Mouse (Mus musculus) c-Kit-positive CD71-positive TER-119-positive erythroid progenitor cells, embryonic 14.5 days (primary cell): ENCODE data around the gene Enpp1.

Experiments
- DNase-seq: peaks from one replicate; pipeline ENCODE4 v3.0.0-alpha.2; 2013; ENCODE audit warnings: low spot score

Enpp1 gene

GRCm38 (mm10) chr10:24596003-24596868 is 115.7 kb downstream of the Enpp1 start:
- DNase-seq: no peak

- no peak for DNase-seq
Observed at GRCm38 (mm10) chr10:24595250-24596002, 116.5 kb downstream of the Enpp1 start, which contains the start of gene Ccn2. Gene Ccn2, plus strand, starts transcription at chr10:24595442.

DNA sequence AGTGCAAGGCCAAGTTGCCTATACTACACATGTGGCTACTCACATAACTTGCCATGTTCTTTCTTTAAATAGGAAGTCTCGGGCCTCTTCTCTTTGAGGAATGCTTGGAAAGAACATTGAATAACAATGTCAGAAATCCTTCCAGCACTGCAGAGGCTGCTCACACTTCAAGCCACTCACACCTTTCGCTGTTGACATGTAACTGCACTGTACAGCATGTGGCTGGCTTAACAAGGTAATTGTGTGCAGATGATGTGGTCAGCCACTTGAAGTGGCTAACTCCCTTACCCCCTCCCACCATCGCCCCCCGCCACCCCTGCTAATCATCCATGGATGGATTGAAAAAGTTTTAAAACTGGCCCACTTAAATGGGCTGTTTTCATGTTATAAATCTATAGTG is 118.4 kb downstream of the Enpp1 start:
- no peak for DNase-seq

GRCm38 (mm10) chr10:24592969-24593368 is 119.0 kb downstream of the Enpp1 start:
- no peak for DNase-seq

DNA sequence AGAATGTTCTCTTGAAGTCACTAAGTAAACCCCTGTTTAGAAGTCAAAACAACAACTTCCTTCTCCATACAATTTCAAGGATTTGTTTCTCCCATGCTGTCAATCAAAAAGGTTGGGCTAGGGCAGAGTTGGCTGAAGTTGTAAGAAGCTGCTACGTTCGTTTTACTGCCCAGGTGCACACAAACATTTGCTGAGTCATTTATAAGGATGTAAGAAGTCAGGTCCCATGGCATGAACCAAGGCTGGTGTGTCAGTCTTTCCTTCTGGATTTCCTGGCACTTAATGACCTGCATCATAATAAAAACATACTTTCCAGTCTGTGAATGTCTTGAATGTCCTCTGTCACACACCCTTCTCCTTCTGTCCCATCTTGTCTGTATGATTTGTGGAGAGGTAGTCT is 119.6 kb downstream of the Enpp1 start:
- no peak for DNase-seq

DNA sequence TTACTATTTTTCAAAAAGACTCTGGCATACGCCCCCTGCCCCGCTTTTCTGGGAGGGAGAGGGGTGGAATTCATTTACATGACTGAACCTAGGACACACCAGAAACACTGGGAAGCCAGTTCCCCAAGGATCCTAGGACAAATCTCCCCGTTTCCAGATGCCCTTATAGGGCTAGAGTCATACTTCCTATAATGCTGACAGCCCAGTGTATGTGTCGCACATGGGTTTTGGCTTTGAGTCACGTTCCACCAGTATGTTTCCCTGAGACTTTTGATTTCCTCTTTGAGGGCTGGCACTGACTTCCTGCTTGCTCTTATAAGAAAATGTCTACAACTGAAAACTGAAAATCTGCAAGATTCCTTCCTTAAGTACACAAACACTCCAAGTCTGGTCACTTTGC is 120.2 kb downstream of the Enpp1 start:
- no peak for DNase-seq

DNA sequence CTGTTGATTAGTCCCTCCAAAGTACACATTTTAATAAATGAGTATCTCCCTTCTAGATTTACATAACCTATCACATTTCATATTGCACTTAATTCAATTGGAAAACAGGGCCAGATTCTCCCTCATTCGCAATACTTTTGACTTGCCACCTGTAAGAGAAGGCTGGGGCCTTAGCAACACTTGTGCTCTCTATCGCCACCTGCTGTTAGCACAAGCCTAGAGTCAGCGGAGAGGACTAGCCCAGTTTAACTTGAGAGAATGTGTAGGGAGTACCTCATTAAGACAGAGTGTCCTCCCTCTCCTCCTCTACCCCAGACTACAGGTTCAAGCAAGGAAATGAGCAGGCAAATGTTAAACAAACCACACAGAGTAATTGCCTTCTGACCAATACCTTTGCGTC is 120.8 kb downstream of the Enpp1 start:
- peak; percentile 45 for DNase-seq

DNA sequence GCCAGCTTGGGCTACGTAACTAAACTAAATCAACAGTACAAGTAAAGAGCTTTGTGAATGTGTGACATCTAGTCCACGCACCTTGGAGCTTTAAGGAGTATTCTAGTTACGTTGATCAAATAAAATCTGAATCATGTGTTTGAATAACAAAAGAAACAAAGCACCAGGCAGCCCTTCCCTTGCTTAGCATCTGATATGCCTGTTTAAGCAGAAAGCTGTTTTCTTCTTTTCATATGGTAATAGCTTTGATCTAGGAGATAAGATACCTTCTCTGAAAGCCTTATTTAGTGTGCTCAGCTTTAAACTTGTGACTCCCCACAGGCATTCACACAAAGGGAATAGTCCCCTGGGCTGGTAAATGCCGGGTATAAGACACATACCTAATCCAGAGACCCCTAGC is 121.4 kb downstream of the Enpp1 start:
- DNase-seq: no peak

DNA sequence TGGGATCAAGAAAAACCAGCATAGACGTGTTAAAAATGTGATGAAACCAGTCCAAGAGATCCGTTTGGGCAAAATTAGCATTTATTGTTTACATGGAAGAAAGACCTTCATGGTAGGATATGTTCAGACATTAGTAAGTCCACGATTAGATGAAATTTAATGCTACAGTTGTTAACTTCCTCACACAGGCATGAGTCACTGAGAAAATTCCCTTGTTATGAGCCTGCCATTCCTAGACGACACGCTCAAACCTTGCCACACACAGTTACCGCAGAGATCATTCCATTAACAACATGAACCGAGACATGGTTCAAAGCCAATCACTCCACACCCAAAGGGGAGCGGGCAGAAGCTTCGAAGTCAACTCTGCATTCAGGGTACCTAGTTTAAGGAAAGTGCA is 122.7 kb downstream of the Enpp1 start:
- no peak for DNase-seq

DNA sequence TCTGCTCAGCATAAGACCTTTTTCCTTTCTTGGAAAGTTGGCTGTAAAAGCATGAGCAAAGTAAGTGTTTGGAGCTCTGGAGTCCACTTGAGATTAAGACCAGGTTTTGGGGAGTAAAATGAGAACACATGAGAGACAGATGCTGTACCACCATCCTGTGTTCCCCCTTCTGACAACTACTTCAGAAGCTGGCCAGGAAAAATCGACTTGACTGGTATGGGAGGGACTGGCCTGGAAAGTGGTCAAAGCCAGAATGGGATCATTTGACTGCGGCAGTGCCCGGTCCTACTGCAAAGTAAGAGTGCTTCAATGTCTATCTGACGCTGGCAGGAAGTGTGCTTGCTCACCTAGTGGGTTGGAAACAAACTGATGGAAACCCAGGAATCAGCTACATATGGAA is 123.1 kb downstream of the Enpp1 start:
- DNase-seq: no peak
